Mouse (Mus musculus): ENCODE results near the gene Ccr6.
A peak's percentile ranks its signal among the peaks of the same experiment; 100 is the strongest.
"Not testable (repeated sequence)": the region's sequence is repeated elsewhere in the genome, so short reads cannot be mapped to it uniquely, and the experiment has no call there.

Ccr6 gene

DNA sequence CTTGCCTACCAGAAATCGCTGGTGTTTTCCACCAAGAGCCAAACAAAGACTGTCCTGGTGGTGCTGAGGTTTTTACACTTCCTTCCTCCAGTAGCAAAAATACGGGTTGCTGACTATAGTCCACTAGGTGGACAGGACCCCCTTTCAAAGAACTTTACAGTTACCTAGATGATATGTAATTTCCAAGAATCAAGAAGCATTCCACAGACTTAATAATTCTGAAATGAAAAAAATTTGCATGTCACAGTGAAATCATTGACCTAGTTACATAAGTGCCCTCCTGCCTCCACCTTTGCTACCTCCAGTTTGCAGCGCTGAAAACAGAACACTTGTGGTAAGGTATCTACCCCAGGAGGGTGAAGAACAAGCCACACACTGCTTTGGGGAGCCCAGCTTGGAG, at the start of gene Ccr6:
Gene Ccr6 (plus strand): TSS at position 301 of the 400 bp plus-strand sequence.
- no peak for DNase-seq (ENCODE audit: low spot score in 2 of 2)

GRCm38 (mm10) chr17:8193678-8194077, 42.2 kb upstream of the Ccr6 start:
- no peak for DNase-seq (ENCODE audit: low spot score in 2 of 2)

DNA sequence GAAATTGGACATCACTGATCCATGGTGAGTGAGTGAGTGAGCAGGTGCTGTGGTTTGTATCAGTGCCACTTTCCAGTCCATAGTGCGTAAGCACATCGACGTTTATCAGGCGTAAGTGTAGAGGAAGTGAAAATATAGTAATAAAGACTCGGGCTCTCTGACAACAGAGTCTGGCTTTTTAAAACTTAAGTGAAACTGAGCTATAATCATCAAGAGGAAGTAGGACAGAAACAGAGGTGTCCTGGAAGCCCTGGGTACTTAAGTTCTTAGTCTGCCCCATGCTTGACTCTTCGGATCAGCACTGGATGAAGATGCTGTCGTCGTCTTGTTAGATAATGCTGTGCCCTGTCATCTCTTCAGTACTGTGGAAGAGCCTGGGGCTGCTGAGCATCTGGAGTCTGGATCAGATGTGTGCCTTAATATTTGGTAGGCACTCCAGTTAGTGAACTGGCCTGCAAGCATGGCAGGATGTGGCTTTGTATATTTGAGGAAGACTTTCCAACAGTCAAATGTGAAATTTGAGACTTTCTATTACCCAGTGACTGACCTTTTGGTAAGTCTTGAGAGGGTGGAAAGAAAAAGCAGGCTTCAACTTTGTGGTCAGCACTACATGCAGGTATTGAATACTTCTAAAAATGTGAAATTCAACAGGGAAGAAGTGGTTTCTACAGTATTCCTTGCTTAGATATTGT, 40.0 kb upstream of the Ccr6 start:
- no peak for DNase-seq (ENCODE audit: low spot score in 2 of 2)

GRCm38 (mm10) chr17:8197652-8198051, 38.2 kb upstream of the Ccr6 start:
- no peak for DNase-seq (ENCODE audit: low spot score in 2 of 2)

GRCm38 (mm10) chr17:8199067-8199935, 36.5 kb upstream of the Ccr6 start:
- DNase-seq (ENCODE audit: low spot score in 2 of 2) = no peak

DNA sequence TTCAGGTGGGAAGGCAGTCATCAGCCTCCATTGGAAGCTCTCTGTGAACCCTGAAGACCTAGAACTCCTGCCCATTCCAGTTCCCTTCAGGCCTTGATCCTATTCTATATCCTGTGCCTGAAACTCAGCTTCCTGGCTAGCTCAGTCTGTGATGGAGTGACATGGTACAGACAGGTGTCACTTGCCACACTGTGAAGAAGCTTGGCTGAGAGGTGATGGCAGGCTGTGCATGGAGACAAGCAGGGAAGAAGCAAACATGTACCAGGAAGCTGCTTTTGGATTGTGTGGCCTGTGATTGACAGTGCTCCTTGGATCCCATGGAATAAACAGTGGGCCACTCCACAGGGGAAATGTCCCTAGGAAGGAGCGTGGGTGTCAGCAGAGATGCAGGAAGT, 35.9 kb upstream of the Ccr6 start:
- DNase-seq (ENCODE audit: low spot score in 2 of 2) = no peak

- DNase-seq (ENCODE audit: low spot score in 2 of 2) = no peak
Observed at GRCm38 (mm10) chr17:8203487-8203886, 32.4 kb upstream of the Ccr6 start.

- DNase-seq (ENCODE audit: low spot score in 2 of 2) = not testable (repeated sequence)
Observed at GRCm38 (mm10) chr17:8205221-8205631, 30.6 kb upstream of the Ccr6 start.

- no peak for DNase-seq (ENCODE audit: low spot score in 2 of 2)
Observed at GRCm38 (mm10) chr17:8206691-8207090, 29.2 kb upstream of the Ccr6 start.

- DNase-seq (ENCODE audit: low spot score in 2 of 2) = no peak
Observed at GRCm38 (mm10) chr17:8209696-8210095, 26.1 kb upstream of the Ccr6 start.

DNA sequence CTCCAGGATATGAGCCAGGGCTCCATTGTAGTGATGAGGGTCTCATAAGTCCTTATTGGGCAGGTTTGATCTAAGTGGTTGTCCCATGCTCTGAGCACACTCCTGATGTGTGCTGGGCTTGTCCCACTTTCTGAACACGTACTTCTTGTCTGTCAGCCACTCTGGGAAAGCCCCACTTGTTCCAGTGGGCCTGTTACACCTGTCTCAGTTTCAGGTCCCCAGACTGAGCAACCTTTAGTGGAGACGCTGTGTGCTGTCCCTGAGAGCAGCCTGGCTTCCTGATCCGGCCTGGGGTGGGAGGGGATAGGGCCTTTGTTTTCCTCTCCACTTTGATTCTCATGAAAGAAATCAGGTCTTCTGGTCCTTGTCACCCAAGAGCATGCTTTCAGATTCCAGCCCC, 25.7 kb upstream of the Ccr6 start:
- DNase-seq (ENCODE audit: low spot score in 2 of 2) = no peak

DNA sequence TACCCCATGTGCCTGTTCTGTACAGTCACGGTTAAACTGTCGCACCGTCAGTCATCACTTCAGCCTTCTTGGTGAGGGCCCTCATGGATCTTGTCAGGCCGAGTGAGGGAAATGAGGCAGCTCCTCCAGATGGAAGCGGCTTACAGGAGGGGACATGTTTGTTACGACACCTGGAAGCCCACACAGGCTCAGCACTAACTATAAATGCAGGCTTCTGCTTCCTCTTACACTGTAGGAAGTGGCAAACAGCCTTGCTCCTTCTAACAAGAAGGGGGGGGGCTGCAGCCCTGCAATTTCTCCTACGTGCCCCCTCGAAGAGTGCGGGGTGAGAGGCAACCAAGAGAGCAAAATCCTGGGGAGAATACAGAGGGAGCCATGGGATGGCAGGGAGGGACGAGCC, 25.2 kb upstream of the Ccr6 start:
- DNase-seq (ENCODE audit: low spot score in 2 of 2) = no peak

DNA sequence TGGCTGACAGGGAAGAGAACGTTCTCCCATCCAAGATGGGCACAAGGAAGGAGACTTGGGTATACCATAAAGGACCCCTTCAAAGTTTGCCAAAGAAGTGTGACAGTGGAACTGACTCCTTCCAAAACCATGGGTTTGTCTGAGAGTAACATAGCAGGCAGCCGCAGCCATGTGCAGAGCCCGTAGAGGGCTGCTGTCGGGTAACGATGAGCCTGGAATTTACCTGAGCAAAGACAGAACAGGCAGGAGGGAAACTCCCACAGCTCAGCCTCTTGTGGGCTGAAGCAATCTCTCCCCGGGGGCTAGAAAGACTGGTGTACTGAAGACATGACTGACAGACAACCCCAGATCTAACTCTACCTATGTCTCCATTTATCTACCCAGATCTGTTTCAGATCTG, 24.4 kb upstream of the Ccr6 start:
- no peak for DNase-seq (ENCODE audit: low spot score in 2 of 2)

DNA sequence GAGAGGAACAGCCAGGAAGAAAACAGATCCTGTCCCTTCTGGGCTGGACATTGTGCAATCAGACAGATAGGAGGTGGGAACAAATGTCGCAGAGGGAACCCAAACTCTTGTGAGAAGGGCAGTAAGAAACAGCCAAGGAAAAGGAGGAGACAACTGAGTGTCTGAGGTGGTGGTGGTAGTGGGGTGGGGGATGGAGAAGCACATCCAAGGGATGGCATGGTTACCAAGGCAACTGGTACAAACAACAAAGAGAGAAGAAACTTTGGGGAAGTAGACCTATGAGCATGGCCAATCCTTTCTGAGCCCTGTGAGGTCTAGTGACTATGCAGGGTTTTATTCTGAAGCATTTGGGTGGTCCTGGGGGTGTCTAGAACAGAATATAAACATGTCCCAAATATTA, 21.5 kb upstream of the Ccr6 start:
- DNase-seq (ENCODE audit: low spot score in 2 of 2) = no peak

DNA sequence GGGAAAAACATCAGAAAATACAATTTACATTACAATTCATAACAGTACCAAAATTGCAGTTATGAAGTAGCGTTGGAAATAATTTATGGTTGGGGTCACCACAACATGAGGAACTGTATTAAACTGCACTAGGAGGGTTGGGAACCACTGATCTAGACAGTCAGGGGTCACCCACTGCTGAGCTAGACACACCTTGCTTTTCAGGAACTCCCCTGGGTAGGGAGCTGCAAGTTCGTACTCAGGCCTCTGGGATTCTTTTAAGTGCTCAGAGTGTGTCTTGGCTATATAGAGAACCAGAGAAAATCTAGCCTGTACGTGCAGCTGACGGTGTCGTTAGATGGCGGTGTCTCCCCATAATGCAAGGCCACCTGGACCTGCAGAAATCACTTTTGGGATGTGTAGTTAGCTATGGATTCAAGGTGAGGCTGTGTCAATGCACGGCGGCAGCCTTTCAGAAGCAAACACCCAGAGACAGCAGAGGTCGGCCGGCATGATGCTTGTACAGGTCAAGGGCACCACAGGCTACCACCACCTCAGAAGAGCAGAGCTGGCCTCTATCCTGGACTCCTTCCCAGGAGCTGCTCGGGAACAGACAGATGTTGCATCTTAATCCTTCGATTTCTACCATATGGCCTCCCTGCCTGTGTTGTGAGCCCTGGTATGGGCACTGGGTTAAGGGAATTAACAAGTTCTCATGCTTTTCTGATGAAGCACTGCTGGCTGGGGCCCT, 20.7 kb upstream of the Ccr6 start:
- DNase-seq (ENCODE audit: low spot score in 2 of 2) = no peak

DNA sequence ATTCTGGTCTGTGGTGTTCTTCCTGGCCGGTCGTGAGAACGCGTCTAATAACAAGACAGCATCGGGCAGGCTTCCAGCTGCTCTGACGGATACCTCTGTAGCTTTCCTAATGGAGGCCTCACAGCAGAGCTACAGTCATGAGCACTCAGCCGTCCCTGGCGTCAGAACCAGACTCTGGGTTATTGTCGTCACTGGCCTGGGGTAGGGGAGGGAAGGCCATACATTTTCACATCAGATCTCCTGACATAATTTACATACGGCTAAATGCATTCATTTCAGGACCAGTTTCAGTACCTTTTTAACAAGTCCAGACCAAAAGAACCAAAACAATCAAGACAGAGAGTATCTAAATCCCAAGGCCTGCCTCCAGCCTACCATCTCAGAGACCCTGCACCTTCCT, 12.6 kb upstream of the Ccr6 start:
- DNase-seq (ENCODE audit: low spot score in 2 of 2) = no peak

GRCm38 (mm10) chr17:8224072-8224471, 11.8 kb upstream of the Ccr6 start:
- no peak for DNase-seq (ENCODE audit: low spot score in 2 of 2)

- no peak for DNase-seq (ENCODE audit: low spot score in 2 of 2)
Observed at GRCm38 (mm10) chr17:8225166-8225565, 10.7 kb upstream of the Ccr6 start.

GRCm38 (mm10) chr17:8225746-8226145, 10.1 kb upstream of the Ccr6 start:
- DNase-seq (ENCODE audit: low spot score in 2 of 2) = no peak

DNA sequence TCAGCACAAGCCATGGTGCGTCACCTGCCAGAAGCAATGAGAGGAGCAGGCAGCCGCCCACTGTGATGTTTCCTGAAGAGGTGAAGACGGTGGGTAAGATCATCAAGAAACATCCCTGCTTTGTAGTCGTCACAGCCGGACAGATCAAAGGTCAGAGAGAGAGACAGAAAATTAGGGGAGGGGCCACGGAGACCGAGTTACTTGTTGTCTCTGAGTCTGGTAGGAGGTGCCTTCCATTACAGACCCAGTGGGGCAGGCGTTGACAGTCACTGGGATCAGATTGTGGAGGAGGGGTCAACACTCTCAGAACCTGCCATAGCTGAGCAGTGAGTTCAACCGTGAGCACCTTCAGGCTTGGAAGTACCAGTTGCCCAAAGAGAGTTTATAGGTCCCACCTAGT, 7.2 kb upstream of the Ccr6 start:
- DNase-seq (ENCODE audit: low spot score in 2 of 2) = no peak

DNA sequence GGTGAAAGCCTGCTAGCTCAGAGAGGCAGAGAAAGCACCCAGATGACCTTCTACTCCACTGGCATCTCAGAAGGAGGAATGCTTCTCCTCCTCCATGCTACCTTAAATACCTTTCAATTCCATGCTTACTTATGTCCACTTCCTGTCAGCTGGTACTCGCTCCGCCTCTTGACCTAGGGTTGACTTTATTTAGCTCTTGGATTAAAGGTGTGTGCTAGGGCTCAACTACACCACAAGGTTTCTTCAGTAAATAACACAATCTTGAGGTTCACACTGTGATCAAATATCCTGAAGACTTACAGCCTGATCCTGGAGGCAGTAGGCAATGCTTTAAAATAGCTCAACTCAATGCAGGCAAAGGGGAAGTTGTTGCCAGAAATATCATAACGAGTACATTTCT, 6.2 kb upstream of the Ccr6 start:
- DNase-seq (ENCODE audit: low spot score in 2 of 2) = no peak

- DNase-seq (ENCODE audit: low spot score in 2 of 2) = peak; percentile 46 to 54
Observed at GRCm38 (mm10) chr17:8232089-8232488, 3.8 kb upstream of the Ccr6 start.

All from frontal cortex, postnatal 10 days (tissue).